ENCODE assay signal across 9 mouse cellular contexts in genomic region chr2:37768903-37769302, GRCm38 (mm10). TPM values are rescaled to one million over a fixed set of nuclear protein-coding genes. Genes with fewer than 3 reads are reported as not detected.
DNase-seq lines count a peak whose midpoint lies in the region; ATAC-seq lines count a peak whose summit lies in the region.
"Had no signal": no experiment of that assay in that cellular context is flagged by ENCODE, and none has a peak within 500 bp of the region (broad histone marks: within the 10 kb centered on the region; RNA-seq: fewer than 3 reads in every experiment).

No protein-coding gene starts in this region.

- no peaks in the 10 kb centered on the region for H3K36me3 ChIP-seq in hindbrain, embryonic 15.5 days
- no peaks in the 10 kb centered on the region for H3K36me3 ChIP-seq in limb, embryonic 13.5 days
- H3K36me3 ChIP-seq: heart, embryonic 13.5 days had no signal

- H3K4me3 ChIP-seq in hindbrain, embryonic 15.5 days: no peak overlapping the region
- H3K4me3 ChIP-seq in limb, embryonic 13.5 days: no peak overlapping the region
- H3K4me3 ChIP-seq: heart, embryonic 13.5 days had no signal

- H3K4me2 ChIP-seq in hindbrain, embryonic 15.5 days: no peak overlapping the region
- H3K4me2 ChIP-seq in limb, embryonic 13.5 days (replicated peaks): peak overlapping the region; percentile 11; the same call in 1 of the 2 replicates
- H3K4me2 ChIP-seq: heart, embryonic 13.5 days had no signal

- H3K27me3 ChIP-seq in hindbrain, embryonic 15.5 days: no peaks in the 10 kb centered on the region
- no peaks in the 10 kb centered on the region for H3K27me3 ChIP-seq in limb, embryonic 13.5 days
- H3K27me3 ChIP-seq: heart, embryonic 13.5 days had no signal

- no peaks in the 10 kb centered on the region for H3K9me3 ChIP-seq in hindbrain, embryonic 15.5 days
- H3K9me3 ChIP-seq in limb, embryonic 13.5 days: no peaks in the 10 kb centered on the region
- H3K9me3 ChIP-seq: heart, embryonic 13.5 days had no signal

- peaks cover 45% of the 10 kb centered on the region for H3K4me1 ChIP-seq in hindbrain, embryonic 15.5 days (replicated peaks)
- peaks cover 64% of the 10 kb centered on the region for H3K4me1 ChIP-seq in limb, embryonic 13.5 days

- ATAC-seq in hindbrain, embryonic 15.5 days (ENCODE audit: low FRiP score, low read depth): peak; percentile 59
- ATAC-seq in limb, embryonic 13.5 days (ENCODE audit: low FRiP score, low read depth): no peak
- no peak for ATAC-seq in megakaryocyte, adult 5-6 weeks (ENCODE audit: poor library complexity, severe bottlenecking)
- no peak for ATAC-seq in granulocyte monocyte progenitor cell, adult 5-6 weeks (replicated peaks; ENCODE audit: poor library complexity, severe bottlenecking)

- H3K27ac ChIP-seq in hindbrain, embryonic 15.5 days (replicated peaks): no peak overlapping the region
- peak overlapping the region; percentile 29; the same call in 1 of the 2 replicates for H3K27ac ChIP-seq in limb, embryonic 13.5 days
- H3K27ac ChIP-seq: heart, embryonic 13.5 days had no signal

- DNase-seq in layer of hippocampus, adult 11-12 months (ENCODE audit: low spot score): peak; percentile 65
- no peak for DNase-seq in layer of hippocampus, adult 9-10 months (ENCODE audit: low spot score)
- peak; percentile 98 for DNase-seq in fibroblast of lung, adult 2 months (ENCODE audit: low read depth)
- no peak for DNase-seq in embryo, embryonic 11 days

- whole genome bisulfite sequencing in hindbrain, embryonic 15.5 days: 31% methylated on average over 2 of the region's 2 CpGs
- WGBS in limb, embryonic 13.5 days: 21% methylated on average over 2 of the region's 2 CpGs

- H3K9ac ChIP-seq in hindbrain, embryonic 15.5 days: no peak overlapping the region
- no peak overlapping the region for H3K9ac ChIP-seq in limb, embryonic 13.5 days
- H3K9ac ChIP-seq: heart, embryonic 13.5 days had no signal

RNA-seq across cellular contexts. Expression of gene Crb2, which starts 7.1 kb away (rescaled TPM):
- polyA plus RNA-seq in hindbrain, embryonic 15.5 days (2015; fragmentation: Nextera tagmentation; extraction: Ambion mirVana): 5.1 and 5.9 TPM in 2 replicates
- 0.51 and 0.56 TPM in 2 replicates for polyA plus RNA-seq in limb, embryonic 13.5 days (2015; fragmentation: Nextera tagmentation; extraction: Ambion mirVana)
- total RNA-seq in megakaryocyte, adult 5-6 weeks (2015): not detected in 2 replicates
- total RNA-seq in megakaryocyte, adult 5-6 weeks (2017): not detected in 2 replicates
- total RNA-seq in granulocyte monocyte progenitor cell, adult 5-6 weeks (2014; fragmentation: Nextera tagmentation): not detected in 2 replicates
- not detected in 2 replicates for total RNA-seq in granulocyte monocyte progenitor cell, adult 5-6 weeks (2017)

Comparison
In these comparisons a context has a peak if more than half of its experiments do, and no peak if none do; other contexts are left out.
1. DNase-seq: peak in layer of hippocampus, adult 11-12 months (single experiment) and fibroblast of lung, adult 2 months (single experiment); none in layer of hippocampus, adult 9-10 months (single experiment) and embryo, embryonic 11 days (single experiment).